Mouse (Mus musculus) forebrain, embryonic 11.5 days (tissue): ENCODE data around the gene Fdx1l. TPM values are rescaled to one million over a fixed set of nuclear protein-coding genes. Genes with fewer than 3 reads are reported as not detected.

Experiments
- ATAC-seq: fragments of 200-750 bp; cut with Nextera tagmentation; replicated peaks from 2 replicates; pipeline ENCODE4 v1.8.0; 2017; ENCODE audit warnings: moderate TSS enrichment; ENCODE audit not compliant: low FRiP score
- DNase-seq: peaks from one replicate; pipeline ENCODE4 v3.0.0-alpha.2; 2017; ENCODE audit warnings: low spot score
- H3K27ac ChIP-seq: fragments of 300-500 bp; sonication (generic); 2 replicates; pipeline ENCODE4 v1.5.1; 2014; ENCODE audit warnings: low read depth, low read length
- H3K27me3 ChIP-seq: fragments of 300-500 bp; sonication (generic); 2 replicates; pipeline ENCODE4 v1.6.1; 2014; ENCODE audit warnings: mild to moderate bottlenecking, low read length, mixed read lengths; ENCODE audit not compliant: control insufficient read depth, insufficient read depth
- H3K36me3 ChIP-seq: fragments of 300-500 bp; sonication (generic); 2 replicates; pipeline ENCODE4 v1.6.1; 2014; ENCODE audit warnings: mild to moderate bottlenecking, low read length, moderate library complexity, mixed read lengths; ENCODE audit not compliant: control insufficient read depth, insufficient read depth
- H3K4me1 ChIP-seq: fragments of 300-500 bp; sonication (generic); replicated peaks from 2 replicates; pipeline ENCODE4 v1.6.1; 2014; ENCODE audit warnings: low read length, mixed read lengths; ENCODE audit not compliant: control insufficient read depth, insufficient read depth
- H3K4me2 ChIP-seq: fragments of 300-500 bp; sonication (generic); 2 replicates; pipeline ENCODE4 v1.6.1; 2014; ENCODE audit warnings: low read depth, mild to moderate bottlenecking, low read length, moderate library complexity, mixed read lengths; ENCODE audit not compliant: severe bottlenecking
- H3K4me3 ChIP-seq: fragments of 300-500 bp; sonication (generic); 2 replicates; pipeline ENCODE4 v1.5.1; 2014; ENCODE audit warnings: low read depth, low read length
- H3K9ac ChIP-seq: fragments of 300-500 bp; sonication (generic); 2 replicates; pipeline ENCODE4 v1.6.1; 2014; ENCODE audit warnings: low read length
- H3K9me3 ChIP-seq: fragments of 300-500 bp; sonication (generic); 2 replicates; pipeline ENCODE4 v1.6.1; 2016; ENCODE audit warnings: low read length, mixed read lengths; ENCODE audit not compliant: control insufficient read depth
- WGBS: fragments of 180-500 bp; shearing (Covaris S2); extraction: QIAGEN DNeasy Blood & Tissue Kit; methylation state at CpG from one replicate; pipeline ENCODE4 v1.1.7; 2014; 5-methylcytosine and 5-hydroxymethylcytosine counted together
- polyA plus RNA-seq: library from polyadenylated mRNA; unstranded; fragments of >200 nt; fragmentation: Nextera tagmentation; extraction: Ambion mirVana; gene quantifications from 2 replicates; pipeline ENCODE4 v1.2.1, GENCODE M21; 2014

Fdx1l gene
- polyA plus RNA-seq, 1 experiment from 2014 or later: 46.9 TPM

- DNase-seq (no peak), ATAC-seq (no peak)
- no peak overlapping the region for H3K9ac ChIP-seq
- no peaks in the 10 kb centered on the region for H3K9me3 ChIP-seq
- H3K4me1 ChIP-seq: peaks cover 27% of the 10 kb centered on the region
- no peaks in the 10 kb centered on the region for H3K36me3 ChIP-seq
- H3K4me2 ChIP-seq: 0 out of 2 replicates have a peak overlapping the region, but pooled peaks have one; percentile 5
- H3K27me3 ChIP-seq: peaks cover 91% of the 10 kb centered on the region
- WGBS: 3% methylated on average over 17 of the region's 17 CpGs
- no peak overlapping the region for H3K4me3 ChIP-seq
- no peak overlapping the region for H3K27ac ChIP-seq
These were observed 38.8 kb downstream of the Fdx1l start for GRCm38 (mm10) chr9:21034481-21035085.

GRCm38 (mm10) chr9:21033136-21033535, 40.3 kb downstream of the Fdx1l start:
- WGBS: under 1% methylated on average over 34 of the region's 34 CpGs
- no peak overlapping the region for H3K9ac ChIP-seq
- H3K9me3 ChIP-seq: no peaks in the 10 kb centered on the region
- H3K27ac ChIP-seq: no peak overlapping the region
- DNase-seq (peak; percentile 85), ATAC-seq (peak; percentile 40)
- peak overlapping the region; percentile 36 for H3K4me3 ChIP-seq
- H3K4me1 ChIP-seq: peaks cover 28% of the 10 kb centered on the region
- H3K36me3 ChIP-seq: no peaks in the 10 kb centered on the region
- peak overlapping the region; percentile 75 for H3K4me2 ChIP-seq
- H3K27me3 ChIP-seq: peaks cover 94% of the 10 kb centered on the region

- no peak overlapping the region for H3K9ac ChIP-seq
- peaks cover 25% of the 10 kb centered on the region for H3K4me1 ChIP-seq
- no peak for DNase-seq
- H3K27ac ChIP-seq: no peak overlapping the region
- H3K4me3 ChIP-seq: peak overlapping the region; percentile 38
- H3K36me3 ChIP-seq: no peaks in the 10 kb centered on the region
- peak overlapping the region; percentile 75 for H3K4me2 ChIP-seq
- WGBS: 4% methylated on average over 7 of the region's 7 CpGs
- peaks cover 87% of the 10 kb centered on the region for H3K27me3 ChIP-seq
- ATAC-seq: no peak
- no peaks in the 10 kb centered on the region for H3K9me3 ChIP-seq
These were observed 40.9 kb downstream of the Fdx1l start for GRCm38 (mm10) chr9:21032491-21032890.

GRCm38 (mm10) chr9:21031896-21032351, 41.5 kb downstream of the Fdx1l start, which contains the start of gene Icam5:
TSS of gene Icam5 (plus strand) at chr9:21032073.
- no peaks in the 10 kb centered on the region for H3K9me3 ChIP-seq
- WGBS: under 1% methylated on average over 35 of the region's 35 CpGs
- peak within 1 kb of the TSS; percentile 85 for H3K4me2 ChIP-seq
- ATAC-seq (no peak), DNase-seq (peak; percentile 59)
- peaks cover 82% of the 10 kb centered on the region for H3K27me3 ChIP-seq
- H3K36me3 ChIP-seq: no peaks in the 10 kb centered on the region
- peak within 1 kb of the TSS; percentile 12; the same call in 1 of the 2 replicates for H3K9ac ChIP-seq
- peak within 1 kb of the TSS; percentile 38 for H3K4me3 ChIP-seq
- H3K27ac ChIP-seq: no peak within 1 kb of the TSS
- H3K4me1 ChIP-seq: peaks cover 24% of the 10 kb centered on the region

GRCm38 (mm10) chr9:21031251-21031895, 42.0 kb downstream of the Fdx1l start:
- DNase-seq (no peak), ATAC-seq (peak; percentile 64)
- no peaks in the 10 kb centered on the region for H3K9me3 ChIP-seq
- H3K4me2 ChIP-seq: peak overlapping the region; percentile 85
- under 1% methylated on average over 36 of the region's 36 CpGs for WGBS
- no peaks in the 10 kb centered on the region for H3K36me3 ChIP-seq
- peak overlapping the region; percentile 38 for H3K4me3 ChIP-seq
- H3K4me1 ChIP-seq: peaks cover 24% of the 10 kb centered on the region
- no peak overlapping the region for H3K27ac ChIP-seq
- H3K9ac ChIP-seq: 0 out of 2 replicates have a peak overlapping the region, but pooled peaks have one; percentile 12
- peaks cover 76% of the 10 kb centered on the region for H3K27me3 ChIP-seq

GRCm38 (mm10) chr9:21030781-21031250, 42.6 kb downstream of the Fdx1l start:
- peak; percentile 45 for ATAC-seq
- H3K4me1 ChIP-seq: peaks cover 24% of the 10 kb centered on the region
- H3K4me3 ChIP-seq: peak overlapping the region; percentile 38
- H3K27ac ChIP-seq: no peak overlapping the region
- no peak overlapping the region for H3K9ac ChIP-seq
- H3K36me3 ChIP-seq: no peaks in the 10 kb centered on the region
- H3K4me2 ChIP-seq: peak overlapping the region; percentile 85
- peaks cover 71% of the 10 kb centered on the region for H3K27me3 ChIP-seq
- H3K9me3 ChIP-seq: no peaks in the 10 kb centered on the region
- WGBS: under 1% methylated on average over 13 of the region's 13 CpGs
- peak; percentile 85 for DNase-seq

GRCm38 (mm10) chr9:21030055-21030600, 43.3 kb downstream of the Fdx1l start:
- Histone ChIP-seq H3K9me3 (no peaks in the 10 kb centered on the region), H3K27me3 (peaks cover 64% of the 10 kb centered on the region), H3K4me3 (no peak overlapping the region), H3K36me3 (no peaks in the 10 kb centered on the region), H3K4me1 (peaks cover 24% of the 10 kb centered on the region), H3K9ac (no peak overlapping the region), H3K27ac (no peak overlapping the region), H3K4me2 (no peak overlapping the region)
- 25% methylated on average over 22 of the region's 22 CpGs for WGBS
- DNase-seq (no peak), ATAC-seq (no peak)

- H3K9me3 ChIP-seq: no peaks in the 10 kb centered on the region
- 0 out of 2 replicates have a peak, but pooled peaks have one; percentile 17 for ATAC-seq
- H3K4me2 ChIP-seq: peak within 1 kb of the TSS; percentile 51
- peak; percentile 88 for DNase-seq
- H3K36me3 ChIP-seq: no peaks in the 10 kb centered on the region
- H3K4me1 ChIP-seq: peaks cover 22% of the 10 kb centered on the region
- H3K4me3 ChIP-seq: peak within 1 kb of the TSS; percentile 25
- no peak within 1 kb of the TSS for H3K27ac ChIP-seq
- H3K9ac ChIP-seq: peak within 1 kb of the TSS; percentile 51; the same call in 1 of the 2 replicates
- H3K27me3 ChIP-seq: peaks cover 57% of the 10 kb centered on the region
- 2% methylated on average over 37 of the region's 37 CpGs for WGBS
These were observed 43.9 kb downstream of the Fdx1l start, which contains the start of gene Icam4 for GRCm38 (mm10) chr9:21029291-21030054. TSS of gene Icam4 (plus strand) at chr9:21029373.
